Mouse (Mus musculus) frontal cortex, adult 2 months (tissue): Measurements from ENCODE around the gene Hcn1. TPM values are rescaled to one million over a fixed set of nuclear protein-coding genes. Genes with fewer than 3 reads are reported as not detected.
A peak's percentile ranks its signal among the peaks of the same experiment; 100 is the strongest.

Experiments
- DNase-seq, 2 experiments: peaks; one replicate each; pipeline ENCODE4 v3.0.0; 2022; ENCODE audit warnings: low spot score in 1 of 2; ENCODE audit errors: extremely low spot score in 1 of 2
- polyA plus RNA-seq: library from polyadenylated mRNA; depleted of rRNA; stranded (reverse); fragments of >200 nt; gene quantifications from 2 replicates; pipeline ENCODE4 v1.2.3, GENCODE M21; 2012

Hcn1 gene
- polyA plus RNA-seq, 1 experiment: 9.9 TPM

- no peak for DNase-seq
Measured at GRCm38 (mm10) chr13:117851954-117852710, 250.0 kb downstream of the Hcn1 start.

- DNase-seq: no peak
Measured at GRCm38 (mm10) chr13:117852711-117853051, 250.6 kb downstream of the Hcn1 start.

GRCm38 (mm10) chr13:117858416-117858815, 256.3 kb downstream of the Hcn1 start:
- no peak for DNase-seq

GRCm38 (mm10) chr13:117877787-117878186, 275.7 kb downstream of the Hcn1 start:
- DNase-seq: no peak

GRCm38 (mm10) chr13:117880471-117881225, 278.5 kb downstream of the Hcn1 start:
- no peak for DNase-seq

GRCm38 (mm10) chr13:117892076-117892475, 290.0 kb downstream of the Hcn1 start:
- DNase-seq: no peak

GRCm38 (mm10) chr13:117898052-117898451, 295.9 kb downstream of the Hcn1 start:
- DNase-seq: peak in 1 of 2 experiments; percentile 65

- DNase-seq: no peak
Measured at GRCm38 (mm10) chr13:117907801-117908200, 305.7 kb downstream of the Hcn1 start.

- no peak for DNase-seq
Measured at GRCm38 (mm10) chr13:117929734-117930133, 327.6 kb downstream of the Hcn1 start.

GRCm38 (mm10) chr13:117931746-117932145, 329.6 kb downstream of the Hcn1 start:
- DNase-seq: no peak

- DNase-seq: no peak
Measured at GRCm38 (mm10) chr13:117938761-117939160, 336.6 kb downstream of the Hcn1 start.

GRCm38 (mm10) chr13:117940536-117941280, 338.6 kb downstream of the Hcn1 start:
- DNase-seq: peak in 1 of 2 experiments; percentile 12

- no peak for DNase-seq
Measured at GRCm38 (mm10) chr13:117946843-117947242, 344.7 kb downstream of the Hcn1 start.

GRCm38 (mm10) chr13:117947704-117948376, 345.7 kb downstream of the Hcn1 start:
- no peak for DNase-seq

GRCm38 (mm10) chr13:117958496-117959421, 356.6 kb downstream of the Hcn1 start:
- DNase-seq: no peak

GRCm38 (mm10) chr13:117964620-117965019, 362.5 kb downstream of the Hcn1 start:
- no peak for DNase-seq

GRCm38 (mm10) chr13:117975382-117975781, 373.3 kb downstream of the Hcn1 start:
- DNase-seq: no peak

GRCm38 (mm10) chr13:117975823-117976222, 373.7 kb downstream of the Hcn1 start:
- DNase-seq: no peak

GRCm38 (mm10) chr13:117984339-117984738, 382.2 kb downstream of the Hcn1 start:
- DNase-seq: no peak
